Mouse (Mus musculus) heart, postnatal 4 days (tissue): Measurements from ENCODE around the gene Krt80. TPM values are rescaled to one million over a fixed set of nuclear protein-coding genes. Genes with fewer than 3 reads are reported as not detected.

Experiments
- DNase-seq: peaks from one replicate; pipeline ENCODE4 v3.0.0; 2021
- total RNA-seq, 2 experiments: library from RNA; stranded (reverse); gene quantifications; 2 replicates each; pipeline ENCODE4 v1.2.3; 2021

The Krt80 gene
- 10 to 100 TPM; 10.1 to 11.2 TPM for total RNA-seq

DNA sequence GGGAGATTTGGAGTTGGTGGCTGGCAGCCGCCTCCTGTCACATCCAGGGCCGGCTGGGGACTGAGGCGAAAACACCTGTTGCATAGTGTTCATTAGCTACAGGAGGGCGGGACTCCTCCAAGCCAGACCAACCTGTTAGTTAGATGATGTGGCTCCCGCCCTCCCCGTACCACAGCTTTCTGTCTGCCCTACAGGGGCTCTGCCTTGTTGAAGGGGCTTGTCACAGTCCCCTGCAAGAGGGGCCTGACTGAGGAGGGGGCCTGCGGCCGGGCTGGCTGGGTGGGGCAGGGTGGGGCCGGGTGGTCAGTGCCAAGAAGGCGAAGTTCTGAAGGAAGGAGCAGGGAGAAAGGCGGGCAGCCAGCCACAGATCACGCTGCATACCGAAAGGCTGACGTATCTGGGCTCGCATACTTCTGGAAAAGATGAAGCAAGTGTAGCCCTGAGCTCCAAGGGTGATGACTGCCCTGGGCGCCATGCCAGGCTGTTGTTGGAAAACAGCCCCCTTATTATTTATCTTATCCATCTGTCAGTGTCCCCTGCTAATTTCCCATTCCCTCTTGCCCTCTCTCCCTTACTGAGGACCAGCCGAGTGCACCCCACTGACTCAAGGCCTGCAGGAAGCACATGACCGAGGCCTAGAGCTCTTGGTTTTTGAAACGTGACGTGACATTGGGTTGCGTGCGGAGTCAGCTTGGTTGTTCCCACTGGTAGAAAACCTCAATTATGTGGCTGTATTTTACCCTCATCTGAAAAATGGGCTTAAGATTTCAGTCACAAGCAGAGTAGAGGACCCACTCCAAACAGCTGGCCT is at the start of gene Krt80:
Gene Krt80 (minus strand): TSS at position 62 of the 811 bp plus-strand sequence.
- DNase-seq: peak; percentile 94

DNA sequence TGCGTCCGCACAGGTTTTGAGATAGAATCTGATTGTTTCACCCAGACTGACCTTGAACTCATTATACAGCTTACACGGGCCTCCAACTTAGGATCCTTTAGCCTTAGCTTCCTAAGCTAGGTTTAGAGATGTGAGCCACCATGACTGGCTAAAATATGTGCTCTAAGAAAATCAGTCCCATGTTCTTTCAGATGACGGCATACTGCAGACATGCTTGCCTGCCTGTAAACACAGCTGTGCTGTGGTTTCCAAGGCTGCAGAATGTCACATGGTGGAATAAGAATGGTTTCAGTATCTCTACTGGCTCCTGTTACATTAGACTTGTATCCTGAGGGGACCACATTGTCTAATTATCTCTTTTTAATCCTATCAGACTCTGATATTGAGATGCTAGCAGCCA is 49.0 kb upstream of the Krt80 start:
- DNase-seq: peak; percentile 25

- no peak for DNase-seq
These were observed 45.0 kb upstream of the Krt80 start for GRCm38 (mm10) chr15:101414807-101415565.

DNA sequence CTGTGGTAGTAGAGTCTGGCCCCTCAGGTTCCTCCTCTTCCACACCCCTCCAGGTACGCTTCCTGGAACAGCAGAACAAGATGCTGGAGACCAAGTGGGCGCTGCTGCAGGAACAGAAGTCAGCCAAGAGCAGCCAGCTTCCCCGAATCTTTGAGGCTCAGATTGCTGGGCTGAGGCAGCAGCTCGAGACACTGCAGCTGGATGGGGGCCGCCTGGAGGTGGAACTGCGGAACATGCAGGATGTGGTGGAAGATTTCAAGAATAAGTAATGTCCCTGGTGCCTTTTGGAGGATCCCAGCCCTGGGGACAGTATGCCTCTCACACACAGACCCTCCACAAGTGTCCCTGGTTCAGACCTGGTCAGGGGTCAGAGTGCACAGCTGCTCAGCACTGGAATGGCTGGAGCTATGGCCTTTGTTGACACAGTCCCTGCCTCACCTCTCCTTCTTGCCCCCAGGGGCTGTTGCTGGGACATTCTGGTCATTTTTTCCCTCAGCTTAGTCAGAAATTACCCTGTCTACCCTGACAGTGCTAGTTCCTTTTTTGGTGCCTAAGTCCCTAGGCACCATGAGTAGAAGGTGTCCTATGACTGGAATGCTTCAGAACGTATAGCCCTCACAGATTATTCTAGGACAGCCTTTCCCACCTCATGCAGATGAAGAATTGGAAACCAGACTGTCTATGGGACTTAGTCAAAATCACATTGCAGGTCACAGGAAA is 44.1 kb upstream of the Krt80 start:
- DNase-seq: peak; percentile 39

- DNase-seq: no peak
These were observed 42.2 kb upstream of the Krt80 start for GRCm38 (mm10) chr15:101412188-101412587.

- no peak for DNase-seq
These were observed 40.8 kb upstream of the Krt80 start, which contains the start of gene Krt7 for GRCm38 (mm10) chr15:101410775-101411174. Krt7 (plus strand) TSS chr15:101411043.

GRCm38 (mm10) chr15:101398269-101398668 is 28.3 kb upstream of the Krt80 start:
- DNase-seq: peak; percentile 61

DNA sequence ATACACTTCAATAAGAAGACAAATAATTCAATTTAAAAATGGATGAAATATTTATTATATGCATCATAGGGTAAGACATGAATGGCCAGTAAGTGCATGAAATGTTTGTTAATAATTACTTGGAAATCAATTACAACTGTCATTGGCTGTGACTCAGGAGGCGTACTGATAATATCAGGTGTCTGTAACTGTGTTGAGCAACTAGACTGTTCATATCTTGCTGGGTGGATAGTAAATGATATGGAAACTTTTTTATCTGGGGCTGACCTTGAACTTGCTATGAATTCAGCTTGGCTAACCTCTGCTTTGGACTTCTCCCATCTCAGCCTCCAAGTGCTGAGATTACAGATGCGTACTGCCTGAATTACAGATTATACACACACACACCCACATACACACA is 27.7 kb upstream of the Krt80 start:
- DNase-seq: no peak

- no peak for DNase-seq
These were observed 27.0 kb upstream of the Krt80 start for GRCm38 (mm10) chr15:101396921-101397320.

GRCm38 (mm10) chr15:101396466-101396865 is 26.5 kb upstream of the Krt80 start:
- no peak for DNase-seq

- no peak for DNase-seq
These were observed 24.9 kb upstream of the Krt80 start for GRCm38 (mm10) chr15:101394908-101395307.

GRCm38 (mm10) chr15:101392251-101392650 is 22.3 kb upstream of the Krt80 start:
- no peak for DNase-seq

GRCm38 (mm10) chr15:101390203-101390602 is 20.2 kb upstream of the Krt80 start:
- no peak for DNase-seq

- DNase-seq: no peak
These were observed 18.1 kb upstream of the Krt80 start for GRCm38 (mm10) chr15:101388034-101388541.

DNA sequence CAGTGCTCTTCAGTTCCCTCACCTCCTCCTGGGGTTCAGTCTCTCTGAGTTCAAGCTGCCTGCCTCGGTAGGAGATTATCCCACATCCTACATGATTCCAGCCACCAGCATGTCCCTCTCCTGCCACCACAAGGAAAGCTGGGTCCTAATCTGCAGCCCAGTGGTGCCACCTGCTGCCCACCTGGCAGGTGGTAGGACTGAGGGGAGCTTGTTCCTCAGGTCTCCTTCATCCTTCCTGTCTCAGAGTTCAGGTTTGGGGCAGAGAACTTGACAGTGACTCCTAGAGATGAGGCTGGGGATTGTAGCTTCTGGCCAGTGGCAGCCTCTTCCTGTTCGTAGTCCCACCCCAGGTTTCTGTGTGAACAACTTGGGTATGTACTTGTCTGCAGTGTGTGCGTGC is 17.2 kb upstream of the Krt80 start:
- peak; percentile 58 for DNase-seq

GRCm38 (mm10) chr15:101385064-101385463 is 15.1 kb upstream of the Krt80 start:
- no peak for DNase-seq

DNA sequence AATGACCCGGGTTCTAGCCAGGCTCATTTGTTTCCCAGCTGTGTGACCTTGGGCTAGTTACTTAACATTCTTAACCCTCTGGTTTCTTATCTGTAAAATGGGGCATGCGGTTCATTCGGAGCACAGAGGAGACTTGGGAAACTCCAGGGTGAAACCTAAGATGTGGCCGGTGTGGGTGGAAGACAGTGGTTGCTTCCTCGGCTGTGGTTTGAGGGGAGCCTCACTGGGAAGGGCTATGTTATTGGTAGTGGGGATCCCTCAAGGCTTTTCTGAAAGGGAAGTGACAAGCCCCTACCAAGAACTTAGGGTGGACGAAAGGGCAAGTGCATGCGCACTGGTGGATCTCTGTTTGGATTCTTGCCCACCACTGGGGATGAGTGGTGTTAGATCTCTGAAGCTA is 14.6 kb upstream of the Krt80 start:
- DNase-seq: no peak

GRCm38 (mm10) chr15:101382811-101383210 is 12.8 kb upstream of the Krt80 start:
- peak; percentile 84 for DNase-seq

- peak; percentile 53 for DNase-seq
These were observed 11.8 kb upstream of the Krt80 start for GRCm38 (mm10) chr15:101381758-101382157.

DNA sequence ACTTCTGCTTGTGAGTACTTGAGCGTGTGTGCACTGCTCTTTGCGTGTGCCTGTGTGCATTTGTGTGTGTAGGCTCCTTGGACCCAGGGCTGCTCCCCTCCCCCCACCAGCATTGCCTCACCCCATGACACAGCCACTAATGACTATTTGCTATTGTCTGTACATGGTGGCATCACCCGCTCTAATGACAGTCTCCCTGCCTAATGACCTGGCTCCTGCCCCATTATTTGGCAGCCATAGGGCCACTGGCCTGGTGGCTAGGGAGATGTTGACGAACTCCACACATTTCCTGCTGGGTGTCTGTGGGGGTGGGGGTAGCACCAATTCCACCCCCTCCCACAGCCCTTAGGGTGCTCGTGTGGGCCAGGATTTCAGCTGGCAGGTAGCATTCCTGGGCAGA is 8.7 kb upstream of the Krt80 start:
- no peak for DNase-seq

- no peak for DNase-seq
These were observed 6.8 kb upstream of the Krt80 start for GRCm38 (mm10) chr15:101376776-101377061.

DNA sequence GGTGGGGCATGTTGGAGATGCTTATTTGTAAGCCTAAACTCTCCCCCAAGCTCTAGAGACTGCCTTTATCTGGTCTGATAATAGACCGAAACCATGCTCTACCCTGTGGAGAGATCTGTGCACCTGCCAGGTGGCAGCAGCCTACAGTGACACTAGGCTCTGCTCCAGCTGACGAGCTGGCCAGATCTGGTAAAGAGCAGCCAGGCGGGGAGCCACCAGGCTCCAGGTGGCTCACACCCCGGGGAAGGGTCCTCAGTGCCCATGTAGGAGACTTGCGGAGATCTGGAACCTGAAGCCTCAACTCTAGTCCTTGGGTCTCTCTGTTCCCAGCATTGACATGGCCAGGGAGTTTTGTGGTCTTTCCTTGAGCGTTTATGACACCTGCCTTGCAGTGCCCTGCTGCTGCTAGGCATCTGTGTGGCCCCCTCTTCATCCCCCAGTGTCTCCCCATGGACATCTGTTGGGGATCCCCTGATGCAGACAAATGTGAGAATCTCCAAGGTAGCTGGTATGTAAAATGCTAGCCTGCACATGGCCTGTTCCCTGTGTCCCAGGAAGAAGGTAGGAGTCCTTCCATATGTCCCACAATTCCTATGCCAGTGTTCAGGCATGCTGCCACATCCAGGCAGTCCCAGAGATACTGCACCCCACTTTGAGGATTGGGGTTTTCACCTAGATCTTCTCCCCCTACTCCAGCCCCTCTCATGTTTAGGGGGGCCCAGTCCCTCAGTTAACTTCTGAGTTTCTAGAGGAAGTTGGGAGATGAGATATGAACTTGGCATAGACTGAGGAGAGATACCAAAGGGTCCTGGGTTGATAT is 6.2 kb upstream of the Krt80 start:
- no peak for DNase-seq
